In the genomic region with DNA sequence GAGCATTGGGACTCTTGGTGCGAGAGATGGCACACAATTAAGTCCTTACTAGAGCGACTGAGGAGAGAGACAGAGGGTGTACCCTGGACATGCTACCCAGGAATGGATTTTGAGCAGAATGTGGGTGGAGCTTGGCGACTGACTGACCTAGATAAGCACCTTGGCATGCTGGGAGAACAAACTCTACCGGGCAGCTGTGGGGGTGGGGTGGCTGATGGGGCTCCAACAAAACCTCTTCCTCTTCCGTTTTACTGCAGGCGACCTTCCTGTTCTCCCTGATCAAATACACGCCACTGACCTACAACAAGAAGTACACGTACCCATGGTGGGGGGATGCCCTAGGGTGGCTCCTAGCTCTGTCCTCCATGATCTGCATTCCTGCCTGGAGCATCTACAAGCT, we compare ENCODE assay signal across 13 mouse cellular contexts. TPM values are rescaled to one million over a fixed set of nuclear protein-coding genes. Genes with fewer than 3 reads are reported as not detected.
DNase-seq lines count a peak whose midpoint lies in the region; ATAC-seq lines count a peak whose summit lies in the region.
"Had no signal": no experiment of that assay in that cellular context is flagged by ENCODE, and none has a peak within 500 bp of the region (broad histone marks: within the 10 kb centered on the region; RNA-seq: fewer than 3 reads in every experiment).

No protein-coding gene starts in this region.

- peak; percentile 68 for DNase-seq in MEL-GATA-1-ER (ENCODE audit: extremely low read depth, low read depth)
- DNase-seq in c-Kit-positive CD71-positive TER-119-positive erythroid progenitor cells, embryonic 14.5 days (ENCODE audit: low spot score): peak; percentile 69
- DNase-seq in spleen, postnatal 36 days (ENCODE audit: low spot score in 2 of 2): peak; percentile 60 to 73
- no peak for DNase-seq in adrenal gland, adult (ENCODE audit: inconsistent age in 2 of 2, low spot score in 1 of 2)
- no peak for DNase-seq in forebrain, embryonic 14.5 days (ENCODE audit: low spot score)
- DNase-seq in layer of hippocampus, adult 18-20 months (ENCODE audit: low spot score in 2 of 2): no peak
- DNase-seq: adrenal gland, adult 2 months; gastrocnemius, postnatal 14 days had no signal

- 10% methylated on average over 8 of the region's 8 CpGs for WGBS in liver, embryonic 15.5 days (ENCODE audit: insufficient replicate concordance)
- WGBS in midbrain, embryonic 16.5 days: 86% methylated on average over 8 of the region's 8 CpGs
- WGBS in forebrain, embryonic 14.5 days: 80% methylated on average over 8 of the region's 8 CpGs

- H3K4me1 ChIP-seq in liver, embryonic 15.5 days (replicated peaks): peaks cover 28% of the 10 kb centered on the region
- H3K4me1 ChIP-seq in midbrain, embryonic 16.5 days (ENCODE audit: control insufficient read depth, insufficient read depth, low read length): no peaks in the 10 kb centered on the region
- H3K4me1 ChIP-seq in forebrain, embryonic 14.5 days (ENCODE audit: control insufficient read depth, insufficient read depth, low read length): no peaks in the 10 kb centered on the region
- H3K4me1 ChIP-seq: embryonic facial prominence, embryonic 15.5 days had no signal

- no peaks in the 10 kb centered on the region for H3K27me3 ChIP-seq in liver, embryonic 15.5 days
- H3K27me3 ChIP-seq in midbrain, embryonic 16.5 days (ENCODE audit: control insufficient read depth, insufficient read depth, low read depth, low read length): no peaks in the 10 kb centered on the region; the same call in 1 of the 2 replicates
- no peaks in the 10 kb centered on the region for H3K27me3 ChIP-seq in forebrain, embryonic 14.5 days (replicated peaks; ENCODE audit: control insufficient read depth, insufficient read depth, low read length)
- H3K27me3 ChIP-seq: embryonic facial prominence, embryonic 15.5 days had no signal

- ATAC-seq in liver, embryonic 15.5 days (ENCODE audit: insufficient read depth): peak; percentile 84
- no peak for ATAC-seq in midbrain, embryonic 16.5 days
- no peak for ATAC-seq in forebrain, embryonic 14.5 days

- H3K9me3 ChIP-seq in liver, embryonic 15.5 days (replicated peaks): no peaks in the 10 kb centered on the region
- no peaks in the 10 kb centered on the region for H3K9me3 ChIP-seq in midbrain, embryonic 16.5 days (replicated peaks; ENCODE audit: control insufficient read depth, low read length, poor library complexity, severe bottlenecking)
- H3K9me3 ChIP-seq in forebrain, embryonic 14.5 days (replicated peaks; ENCODE audit: control insufficient read depth, low read length): no peaks in the 10 kb centered on the region
- H3K9me3 ChIP-seq: embryonic facial prominence, embryonic 15.5 days had no signal

- H3K27ac ChIP-seq in liver, embryonic 15.5 days (replicated peaks): peak overlapping the region; percentile 62
- no peak overlapping the region for H3K27ac ChIP-seq in midbrain, embryonic 16.5 days (ENCODE audit: low read length)
- no peak overlapping the region for H3K27ac ChIP-seq in forebrain, embryonic 14.5 days (ENCODE audit: low read depth, low read length)
- H3K27ac ChIP-seq: embryonic facial prominence, embryonic 15.5 days had no signal

- H3K36me3 ChIP-seq in liver, embryonic 15.5 days (replicated peaks): no peaks in the 10 kb centered on the region
- no peaks in the 10 kb centered on the region for H3K36me3 ChIP-seq in midbrain, embryonic 16.5 days (ENCODE audit: control insufficient read depth, insufficient read depth, low read length)
- no peaks in the 10 kb centered on the region for H3K36me3 ChIP-seq in forebrain, embryonic 14.5 days (ENCODE audit: control insufficient read depth, insufficient read depth, low read length)
- H3K36me3 ChIP-seq: embryonic facial prominence, embryonic 15.5 days had no signal

- H3K4me2 ChIP-seq in liver, embryonic 15.5 days: peak overlapping the region; percentile 60
- no peak overlapping the region for H3K4me2 ChIP-seq in midbrain, embryonic 16.5 days (ENCODE audit: low read length)
- no peak overlapping the region for H3K4me2 ChIP-seq in forebrain, embryonic 14.5 days (ENCODE audit: low read length)
- H3K4me2 ChIP-seq: embryonic facial prominence, embryonic 15.5 days had no signal

- peak overlapping the region; percentile 50 for H3K4me3 ChIP-seq in liver, embryonic 15.5 days (replicated peaks)
- H3K4me3 ChIP-seq in midbrain, embryonic 16.5 days (ENCODE audit: low read depth, low read length): no peak overlapping the region
- H3K4me3 ChIP-seq in forebrain, embryonic 14.5 days (ENCODE audit: low read depth, low read length): no peak overlapping the region
- H3K4me3 ChIP-seq: embryonic facial prominence, embryonic 15.5 days had no signal

- no peak overlapping the region for H3K9ac ChIP-seq in liver, embryonic 15.5 days
- no peak overlapping the region for H3K9ac ChIP-seq in midbrain, embryonic 16.5 days (ENCODE audit: low read depth, low read length)
- H3K9ac ChIP-seq in forebrain, embryonic 14.5 days (ENCODE audit: low read length): no peak overlapping the region
- H3K9ac ChIP-seq: embryonic facial prominence, embryonic 15.5 days had no signal

RNA-seq across cellular contexts. Expression of a gene that starts 6.3 kb away (rescaled TPM):
- 2.5 and 2.9 TPM in 2 replicates for polyA plus RNA-seq in liver, embryonic 15.5 days (2015; fragmentation: Nextera tagmentation; extraction: Ambion mirVana)
- 1.6 and 1.7 TPM in 2 replicates for polyA plus RNA-seq in midbrain, embryonic 16.5 days (2015; fragmentation: Nextera tagmentation; extraction: Ambion mirVana)
- polyA plus RNA-seq in forebrain, embryonic 14.5 days (2014; fragmentation: Nextera tagmentation; extraction: Ambion mirVana): 0.66 and 0.75 TPM in 2 replicates
- 1 to 10 TPM; 2.2 to 2.3 TPM for total RNA-seq in layer of hippocampus, adult 18-20 months (2021)
- polyA plus RNA-seq: embryonic facial prominence, embryonic 15.5 days; heart, postnatal 0 days; lung, embryonic 16.5 days had no signal

RNA-seq across cellular contexts. Expression of a gene that starts 36.5 kb away (rescaled TPM):
- 34.1 and 39.1 TPM in 2 replicates for polyA plus RNA-seq in liver, embryonic 15.5 days (2015; fragmentation: Nextera tagmentation; extraction: Ambion mirVana)
- 35.3 and 39.9 TPM in 2 replicates for polyA plus RNA-seq in midbrain, embryonic 16.5 days (2015; fragmentation: Nextera tagmentation; extraction: Ambion mirVana)
- 20.3 and 30.9 TPM in 2 replicates for polyA plus RNA-seq in forebrain, embryonic 14.5 days (2014; fragmentation: Nextera tagmentation; extraction: Ambion mirVana)
- 10 to 100 TPM in 1 of 2 experiments, 1 to 10 TPM in 1; 8.9 to 11.6 TPM for total RNA-seq in layer of hippocampus, adult 18-20 months (2021)

Comparison
In these comparisons a context has a peak if more than half of its experiments do, and no peak if none do; other contexts are left out.
1. DNase-seq: peak in MEL-GATA-1-ER (single experiment), c-Kit-positive CD71-positive TER-119-positive erythroid progenitor cells, embryonic 14.5 days (single experiment) and spleen, postnatal 36 days (2 of 2); none in adrenal gland, adult (0 of 2), forebrain, embryonic 14.5 days (single experiment) and layer of hippocampus, adult 18-20 months (0 of 2).